Mouse (Mus musculus) lung, embryonic 14.5 days (tissue): ENCODE results near the gene B230118H07Rik. TPM values are rescaled to one million over a fixed set of nuclear protein-coding genes. Genes with fewer than 3 reads are reported as not detected.
A peak's percentile ranks its signal among the peaks of the same experiment; 100 is the strongest.

Source experiments
- ATAC-seq: fragments of 200-750 bp; cut with Nextera tagmentation; 2 replicates; pipeline ENCODE4 v1.8.0; 2017; ENCODE audit warnings: mild to moderate bottlenecking, moderate TSS enrichment, moderate library complexity; ENCODE audit not compliant: insufficient read depth
- DNase-seq: peaks from one replicate; pipeline ENCODE4 v3.0.0-alpha.2; 2015
- H3K27ac ChIP-seq: fragments of 300-500 bp; sonication (generic); 2 replicates; pipeline ENCODE4 v1.5.1; 2014; ENCODE audit warnings: low read depth, mild to moderate bottlenecking, moderate library complexity
- H3K27me3 ChIP-seq: fragments of 300-500 bp; sonication (generic); 2 replicates; pipeline ENCODE4 v1.6.1; 2014; ENCODE audit warnings: low read length, control low read depth; ENCODE audit not compliant: insufficient read depth
- H3K36me3 ChIP-seq: fragments of 300-500 bp; sonication (generic); 2 replicates; pipeline ENCODE4 v1.6.1; 2014; ENCODE audit warnings: control low read depth; ENCODE audit not compliant: insufficient read depth
- H3K4me1 ChIP-seq: fragments of 300-500 bp; sonication (generic); 2 replicates; pipeline ENCODE4 v1.6.1; 2014; ENCODE audit warnings: antibody characterized with exemption, control low read depth; ENCODE audit not compliant: insufficient read depth
- H3K4me2 ChIP-seq: fragments of 300-500 bp; sonication (generic); 2 replicates; pipeline ENCODE4 v1.6.1; 2014; ENCODE audit warnings: mild to moderate bottlenecking
- H3K4me3 ChIP-seq: fragments of 300-500 bp; sonication (generic); 2 replicates; pipeline ENCODE4 v1.5.1; 2014; ENCODE audit warnings: low read depth, low read length
- H3K9ac ChIP-seq: fragments of 300-500 bp; sonication (generic); 2 replicates; pipeline ENCODE4 v1.6.1; 2014
- H3K9me3 ChIP-seq: fragments of 300-500 bp; sonication (generic); 2 replicates; pipeline ENCODE4 v1.6.1; 2016; ENCODE audit warnings: low read depth, low read length, control low read depth
- CTCF ChIP-seq: IDR thresholded peaks from 2 replicates; pipeline ENCODE4 v1.5.1; 2016; ENCODE audit warnings: antibody characterized with exemption, low read depth
- WGBS: fragments of 180-500 bp; shearing (Covaris S2); extraction: QIAGEN DNeasy Blood & Tissue Kit; methylation state at CpG from one replicate; pipeline ENCODE4 v1.1.7; 2014; 5-methylcytosine and 5-hydroxymethylcytosine counted together
- polyA plus RNA-seq: library from polyadenylated mRNA; unstranded; fragments of >200 nt; fragmentation: Nextera tagmentation; extraction: Ambion mirVana; gene quantifications from 2 replicates; pipeline ENCODE4 v1.2.1, GENCODE M21; 2014

The B230118H07Rik gene
- polyA plus RNA-seq, 1 experiment from 2014 or later: 52.4 TPM

- no peak overlapping the region for H3K4me3 ChIP-seq
- ATAC-seq (no peak), DNase-seq (no peak)
- 70% methylated on average over 3 of the region's 3 CpGs for WGBS
- H3K4me2 ChIP-seq: no peak overlapping the region
- no peak overlapping the region for H3K9ac ChIP-seq
- H3K27ac ChIP-seq: no peak overlapping the region
- peaks cover 3% of the 10 kb centered on the region; the same call in 1 of the 2 replicates for H3K36me3 ChIP-seq
- no peak for TF ChIP-seq CTCF
- H3K9me3 ChIP-seq: no peaks in the 10 kb centered on the region
- no peaks in the 10 kb centered on the region for H3K27me3 ChIP-seq
- H3K4me1 ChIP-seq: no peaks in the 10 kb centered on the region
Measured at GRCm38 (mm10) chr2:101580977-101581376, 68.4 kb downstream of the B230118H07Rik start.

- no peak for TF ChIP-seq CTCF
- Histone ChIP-seq H3K36me3 (peaks cover 3% of the 10 kb centered on the region; the same call in 1 of the 2 replicates), H3K27ac (no peak overlapping the region), H3K27me3 (no peaks in the 10 kb centered on the region), H3K9me3 (no peaks in the 10 kb centered on the region), H3K4me3 (no peak overlapping the region), H3K4me1 (no peaks in the 10 kb centered on the region), H3K9ac (no peak overlapping the region), H3K4me2 (no peak overlapping the region)
- no peak for ATAC-seq
- 57% methylated on average over 1 of the region's 1 CpGs for WGBS
- no peak for DNase-seq
Measured at GRCm38 (mm10) chr2:101580428-101580827, 68.9 kb downstream of the B230118H07Rik start.

GRCm38 (mm10) chr2:101580027-101580426 is 69.3 kb downstream of the B230118H07Rik start:
- no peak overlapping the region for H3K27ac ChIP-seq
- H3K9me3 ChIP-seq: no peaks in the 10 kb centered on the region
- no peak for TF ChIP-seq CTCF
- DNase-seq: no peak
- 63% methylated on average over 2 of the region's 2 CpGs for WGBS
- ATAC-seq: no peak
- H3K4me1 ChIP-seq: no peaks in the 10 kb centered on the region
- no peaks in the 10 kb centered on the region for H3K27me3 ChIP-seq
- H3K9ac ChIP-seq: no peak overlapping the region
- H3K4me2 ChIP-seq: no peak overlapping the region
- H3K36me3 ChIP-seq: peaks cover under 1% of the 10 kb centered on the region; the same call in 1 of the 2 replicates
- H3K4me3 ChIP-seq: no peak overlapping the region

DNA sequence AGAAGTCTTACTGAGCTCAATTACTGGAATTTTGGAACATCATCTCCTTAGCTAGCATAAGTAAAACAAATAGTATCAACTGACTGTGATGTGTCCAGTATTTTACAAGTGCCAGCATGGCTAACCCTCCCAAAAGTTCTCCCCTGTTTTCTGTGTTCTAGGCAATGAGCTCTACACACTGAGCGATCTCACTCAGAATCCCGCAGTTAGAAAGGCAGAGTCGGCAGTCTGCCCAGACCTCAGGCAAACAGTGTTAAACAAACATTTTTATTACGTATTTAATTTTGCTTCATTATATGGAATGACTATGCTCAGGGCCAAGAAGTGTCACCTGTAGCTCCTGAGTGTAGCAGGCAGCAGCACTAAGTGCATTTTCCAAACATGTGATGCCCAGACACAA is 72.1 kb downstream of the B230118H07Rik start:
- Histone ChIP-seq H3K9ac (no peak overlapping the region), H3K9me3 (no peaks in the 10 kb centered on the region)
- 68% methylated on average over 4 of the region's 4 CpGs for WGBS

GRCm38 (mm10) chr2:101569230-101569629 is 80.1 kb downstream of the B230118H07Rik start:
- Histone ChIP-seq H3K9me3 (no peaks in the 10 kb centered on the region), H3K4me3 (no peak overlapping the region), H3K27me3 (no peaks in the 10 kb centered on the region), H3K4me2 (no peak overlapping the region), H3K4me1 (no peaks in the 10 kb centered on the region), H3K36me3 (no peaks in the 10 kb centered on the region), H3K27ac (no peak overlapping the region), H3K9ac (no peak overlapping the region)
- ATAC-seq: no peak
- no peak for TF ChIP-seq CTCF
- DNase-seq: no peak
- WGBS: 73% methylated on average over 3 of the region's 5 CpGs

More for the DNA sequence above, 72.1 kb downstream of the B230118H07Rik start:
- no peak for TF ChIP-seq CTCF
- Histone ChIP-seq H3K27me3 (no peaks in the 10 kb centered on the region), H3K4me3 (no peak overlapping the region), H3K4me1 (no peaks in the 10 kb centered on the region), H3K4me2 (no peak overlapping the region), H3K27ac (no peak overlapping the region), H3K36me3 (no peaks in the 10 kb centered on the region)
- DNase-seq: peak; percentile 22
- ATAC-seq: peak; percentile 31; the same call in 1 of the 2 replicates

- Histone ChIP-seq H3K27ac (no peak overlapping the region), H3K9ac (no peak overlapping the region), H3K4me2 (no peak overlapping the region), H3K36me3 (no peaks in the 10 kb centered on the region), H3K4me1 (no peaks in the 10 kb centered on the region), H3K27me3 (no peaks in the 10 kb centered on the region), H3K4me3 (no peak overlapping the region), H3K9me3 (no peaks in the 10 kb centered on the region)
- ATAC-seq (no peak), DNase-seq (no peak)
- TF ChIP-seq CTCF: no peak
- 80% methylated on average over 2 of the region's 2 CpGs for WGBS
Measured at GRCm38 (mm10) chr2:101567490-101567889, 81.8 kb downstream of the B230118H07Rik start.

GRCm38 (mm10) chr2:101563776-101564175 is 85.6 kb downstream of the B230118H07Rik start:
- no peak for ATAC-seq
- no peaks in the 10 kb centered on the region for H3K4me1 ChIP-seq

DNA sequence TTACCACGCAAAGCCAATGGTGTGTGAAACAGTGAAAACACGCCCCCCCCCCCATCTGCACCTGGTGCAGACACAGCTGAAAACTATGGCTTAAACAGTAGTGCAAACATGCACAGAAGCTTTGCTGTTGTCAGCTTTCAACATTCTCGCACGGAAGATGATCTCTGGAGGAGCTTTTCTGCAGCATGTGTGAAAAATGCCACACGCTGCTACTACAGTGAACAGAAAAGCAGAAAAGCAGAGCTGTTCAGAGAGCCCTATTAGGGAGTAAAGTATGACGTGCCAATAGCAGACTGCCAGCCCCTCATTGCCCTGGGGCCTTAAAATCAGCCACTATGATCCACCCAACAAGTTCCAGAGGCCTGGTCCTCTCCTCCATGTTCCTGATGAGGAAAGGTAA is 86.1 kb downstream of the B230118H07Rik start:
- no peak for TF ChIP-seq CTCF
- Histone ChIP-seq H3K36me3 (no peaks in the 10 kb centered on the region), H3K4me1 (no peaks in the 10 kb centered on the region), H3K27me3 (no peaks in the 10 kb centered on the region), H3K4me2 (no peak overlapping the region), H3K4me3 (no peak overlapping the region), H3K9me3 (no peaks in the 10 kb centered on the region), H3K9ac (no peak overlapping the region), H3K27ac (no peak overlapping the region)
- DNase-seq (no peak), ATAC-seq (no peak)
- WGBS: 72% methylated on average over 6 of the region's 6 CpGs

More at GRCm38 (mm10) chr2:101563776-101564175, 85.6 kb downstream of the B230118H07Rik start:
- TF ChIP-seq CTCF: no peak
- no peak for DNase-seq
- 59% methylated on average over 4 of the region's 4 CpGs for WGBS
- Histone ChIP-seq H3K4me3 (no peak overlapping the region), H3K36me3 (no peaks in the 10 kb centered on the region), H3K27ac (no peak overlapping the region), H3K4me2 (no peak overlapping the region), H3K27me3 (no peaks in the 10 kb centered on the region), H3K9ac (no peak overlapping the region), H3K9me3 (no peaks in the 10 kb centered on the region)
